Mouse (Mus musculus) hindbrain, embryonic 11.5 days (tissue): ENCODE data around the gene F830045P16Rik. TPM values are rescaled to one million over a fixed set of nuclear protein-coding genes. Genes with fewer than 3 reads are reported as not detected.
A peak's percentile ranks its signal among the peaks of the same experiment; 100 is the strongest.

Experiments used
- ATAC-seq: fragments of 200-750 bp; cut with Nextera tagmentation; 2 replicates; pipeline ENCODE4 v1.8.0; 2017; ENCODE audit warnings: mild to moderate bottlenecking, moderate TSS enrichment, moderate library complexity; ENCODE audit not compliant: low FRiP score
- DNase-seq: peaks from one replicate; pipeline ENCODE4 v3.0.0-alpha.2; 2015; ENCODE audit warnings: low spot score
- H3K27ac ChIP-seq: fragments of 300-500 bp; sonication (generic); 2 replicates; pipeline ENCODE4 v1.5.1; 2014; ENCODE audit warnings: mild to moderate bottlenecking, low read depth, low read length
- H3K27me3 ChIP-seq: fragments of 300-500 bp; sonication (generic); 2 replicates; pipeline ENCODE4 v1.6.1; 2014; ENCODE audit warnings: mild to moderate bottlenecking, low read length, moderate library complexity, mixed read lengths; ENCODE audit not compliant: control insufficient read depth, insufficient read depth
- H3K36me3 ChIP-seq: fragments of 300-500 bp; sonication (generic); 2 replicates; pipeline ENCODE4 v1.6.1; 2014; ENCODE audit warnings: mild to moderate bottlenecking, low read length, moderate library complexity, mixed read lengths; ENCODE audit not compliant: control insufficient read depth, insufficient read depth
- H3K4me1 ChIP-seq: fragments of 300-500 bp; sonication (generic); replicated peaks from 2 replicates; pipeline ENCODE4 v1.6.1; 2014; ENCODE audit warnings: low read length, mixed read lengths; ENCODE audit not compliant: control insufficient read depth, insufficient read depth
- H3K4me2 ChIP-seq: fragments of 300-500 bp; sonication (generic); replicated peaks from 2 replicates; pipeline ENCODE4 v1.6.1; 2014; ENCODE audit warnings: mild to moderate bottlenecking, low read depth, low read length
- H3K4me3 ChIP-seq: fragments of 300-500 bp; sonication (generic); 2 replicates; pipeline ENCODE4 v1.5.1; 2014; ENCODE audit warnings: low read depth, low read length
- H3K9ac ChIP-seq: fragments of 300-500 bp; sonication (generic); 2 replicates; pipeline ENCODE4 v1.6.1; 2014; ENCODE audit warnings: low read depth, low read length
- H3K9me3 ChIP-seq: fragments of 300-500 bp; sonication (generic); 2 replicates; pipeline ENCODE4 v1.6.1; 2016; ENCODE audit warnings: low read length; ENCODE audit not compliant: control insufficient read depth
- WGBS: fragments of 180-500 bp; shearing (Covaris S2); extraction: QIAGEN DNeasy Blood & Tissue Kit; methylation state at CpG from one replicate; pipeline ENCODE4 v1.1.7; 2014; 5-methylcytosine and 5-hydroxymethylcytosine counted together
- polyA plus RNA-seq: library from polyadenylated mRNA; unstranded; fragments of >200 nt; fragmentation: Nextera tagmentation; extraction: Ambion mirVana; gene quantifications from 2 replicates; pipeline ENCODE4 v1.2.1, GENCODE M21; 2014

The F830045P16Rik gene
- polyA plus RNA-seq, 1 experiment from 2014 or later, result not detected

- H3K4me3 ChIP-seq, result no peak overlapping the region
- no peak for DNase-seq
- no peak for ATAC-seq
- H3K36me3 ChIP-seq, result no peaks in the 10 kb centered on the region
- H3K9me3 ChIP-seq, result no peaks in the 10 kb centered on the region
- 83% methylated on average over 4 of the region's 4 CpGs for WGBS
- H3K27ac ChIP-seq, result no peak overlapping the region
- H3K4me1 ChIP-seq, result no peaks in the 10 kb centered on the region
- no peak overlapping the region for H3K9ac ChIP-seq
- H3K27me3 ChIP-seq, result peaks cover 3% of the 10 kb centered on the region; the same call in 1 of the 2 replicates
- no peak overlapping the region for H3K4me2 ChIP-seq
Measured at GRCm38 (mm10) chr2:129537926-129538325, 1.5 kb upstream of the F830045P16Rik start.

GRCm38 (mm10) chr2:129537360-129537759 is 958 bp upstream of the F830045P16Rik start:
- H3K9ac ChIP-seq, result no peak overlapping the region
- DNase-seq, result no peak
- no peaks in the 10 kb centered on the region for H3K36me3 ChIP-seq
- H3K9me3 ChIP-seq, result no peaks in the 10 kb centered on the region
- no peaks in the 10 kb centered on the region for H3K4me1 ChIP-seq
- no peak for ATAC-seq
- H3K27me3 ChIP-seq, result peaks cover 3% of the 10 kb centered on the region; the same call in 1 of the 2 replicates
- no peak overlapping the region for H3K4me3 ChIP-seq
- H3K4me2 ChIP-seq, result no peak overlapping the region
- 16% methylated on average over 7 of the region's 7 CpGs for WGBS
- H3K27ac ChIP-seq, result no peak overlapping the region

- Histone ChIP-seq H3K27ac (no peak overlapping the region), H3K27me3 (peaks cover 5% of the 10 kb centered on the region), H3K4me1 (no peaks in the 10 kb centered on the region), H3K4me3 (no peak overlapping the region), H3K9ac (no peak overlapping the region), H3K4me2 (no peak overlapping the region), H3K9me3 (no peaks in the 10 kb centered on the region), H3K36me3 (no peaks in the 10 kb centered on the region)
- ATAC-seq, result no peak
- DNase-seq, result no peak
- 52% methylated on average over 1 of the region's 1 CpGs for WGBS
Measured at GRCm38 (mm10) chr2:129536926-129537325, 524 bp upstream of the F830045P16Rik start.

- H3K9me3 ChIP-seq, result no peaks in the 10 kb centered on the region
- no peaks in the 10 kb centered on the region for H3K36me3 ChIP-seq
- WGBS, result 41% methylated on average over 5 of the region's 5 CpGs
- DNase-seq, result no peak
- no peaks in the 10 kb centered on the region for H3K4me1 ChIP-seq
- no peak overlapping the region for H3K4me2 ChIP-seq
- H3K27ac ChIP-seq, result no peak overlapping the region
- H3K4me3 ChIP-seq, result no peak overlapping the region
- peaks cover 7% of the 10 kb centered on the region for H3K27me3 ChIP-seq
- ATAC-seq, result no peak
- H3K9ac ChIP-seq, result no peak overlapping the region
Measured at GRCm38 (mm10) chr2:129534886-129535591, 1.4 kb downstream of the F830045P16Rik start.

GRCm38 (mm10) chr2:129531890-129532289 is 4.5 kb downstream of the F830045P16Rik start:
- no peak overlapping the region for H3K27ac ChIP-seq

GRCm38 (mm10) chr2:129531102-129531501 is 5.3 kb downstream of the F830045P16Rik start:
- Histone ChIP-seq H3K9ac (no peak overlapping the region), H3K4me3 (no peak overlapping the region), H3K9me3 (no peaks in the 10 kb centered on the region), H3K36me3 (no peaks in the 10 kb centered on the region), H3K4me1 (no peaks in the 10 kb centered on the region; the same call in 1 of the 2 replicates), H3K4me2 (no peak overlapping the region), H3K27me3 (peaks cover 9% of the 10 kb centered on the region), H3K27ac (no peak overlapping the region)
- no peak for ATAC-seq
- no peak for DNase-seq

More at GRCm38 (mm10) chr2:129531890-129532289, 4.5 kb downstream of the F830045P16Rik start:
- Histone ChIP-seq H3K9ac (no peak overlapping the region), H3K4me2 (no peak overlapping the region), H3K9me3 (no peaks in the 10 kb centered on the region), H3K4me3 (no peak overlapping the region), H3K4me1 (no peaks in the 10 kb centered on the region; the same call in 1 of the 2 replicates), H3K36me3 (no peaks in the 10 kb centered on the region), H3K27me3 (peaks cover 12% of the 10 kb centered on the region)
- no peak for DNase-seq
- ATAC-seq, result no peak
- 78% methylated on average over 2 of the region's 2 CpGs for WGBS

GRCm38 (mm10) chr2:129529297-129530209 is 6.8 kb downstream of the F830045P16Rik start:
- 14% methylated on average over 14 of the region's 14 CpGs for WGBS
- Histone ChIP-seq H3K9ac (no peak overlapping the region), H3K27ac (no peak overlapping the region), H3K4me3 (no peak overlapping the region), H3K4me2 (0 out of 2 replicates have a peak overlapping the region, but pooled peaks have one; percentile 0), H3K36me3 (no peaks in the 10 kb centered on the region), H3K4me1 (no peaks in the 10 kb centered on the region; the same call in 1 of the 2 replicates), H3K9me3 (no peaks in the 10 kb centered on the region), H3K27me3 (peaks cover 9% of the 10 kb centered on the region)
- peak; percentile 62 for DNase-seq
- peak; percentile 90 for ATAC-seq

- no peaks in the 10 kb centered on the region for H3K36me3 ChIP-seq
- H3K4me3 ChIP-seq, result no peak overlapping the region
- H3K9ac ChIP-seq, result no peak overlapping the region
- no peak overlapping the region for H3K27ac ChIP-seq
- ATAC-seq (no peak), DNase-seq (no peak)
- WGBS, result 80% methylated on average over 4 of the region's 4 CpGs
- no peaks in the 10 kb centered on the region for H3K9me3 ChIP-seq
- no peaks in the 10 kb centered on the region; the same call in 1 of the 2 replicates for H3K4me1 ChIP-seq
- no peak overlapping the region for H3K4me2 ChIP-seq
- H3K27me3 ChIP-seq, result peaks cover 9% of the 10 kb centered on the region
Measured at GRCm38 (mm10) chr2:129527916-129528315, 8.5 kb downstream of the F830045P16Rik start.
